Mouse (Mus musculus) liver, adult 2 months (tissue): ENCODE data around the gene Usp7.

Experiments
- CTCF ChIP-seq: fragments of 200-500 bp; IDR thresholded peaks from 2 replicates; pipeline ENCODE4 v1.5.1; 2011; ENCODE audit warnings: low read depth, low read length, control low read depth
- POLR2A ChIP-seq: fragments of 200-500 bp; IDR thresholded peaks from 2 replicates; pipeline ENCODE4 v1.6.1; 2011; ENCODE audit warnings: low read length, control low read depth; ENCODE audit not compliant: insufficient read depth; ENCODE audit errors: extremely low read depth

DNA sequence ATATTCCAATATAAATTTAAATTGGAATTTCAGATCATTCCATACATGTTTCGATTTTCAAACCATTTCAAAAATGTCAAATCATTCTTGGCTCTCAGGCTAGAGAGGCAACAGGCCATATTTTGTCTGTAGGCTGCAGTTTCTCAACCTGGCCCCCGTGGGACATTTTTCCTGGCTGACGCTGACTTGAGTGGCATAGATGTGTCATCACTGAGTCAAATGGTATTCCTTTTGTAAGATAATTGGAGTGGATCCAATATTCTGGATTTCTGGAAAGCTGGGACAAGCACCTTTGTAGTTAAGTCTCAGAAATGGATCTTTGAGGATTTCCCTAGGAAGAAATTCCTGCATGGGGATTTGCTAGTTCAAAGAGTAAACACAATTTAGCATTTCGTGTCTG is 1.2 kb downstream of the Usp7 start:
- no peak for TF ChIP-seq CTCF
- no peak for TF ChIP-seq POLR2A
